Mouse (Mus musculus): ENCODE data around the gene Gmds. TPM values are rescaled to one million over a fixed set of nuclear protein-coding genes. Genes with fewer than 3 reads are reported as not detected.

The Gmds gene
- polyA plus RNA-seq, 1 experiment from 2014 or later = 133 TPM

DNA sequence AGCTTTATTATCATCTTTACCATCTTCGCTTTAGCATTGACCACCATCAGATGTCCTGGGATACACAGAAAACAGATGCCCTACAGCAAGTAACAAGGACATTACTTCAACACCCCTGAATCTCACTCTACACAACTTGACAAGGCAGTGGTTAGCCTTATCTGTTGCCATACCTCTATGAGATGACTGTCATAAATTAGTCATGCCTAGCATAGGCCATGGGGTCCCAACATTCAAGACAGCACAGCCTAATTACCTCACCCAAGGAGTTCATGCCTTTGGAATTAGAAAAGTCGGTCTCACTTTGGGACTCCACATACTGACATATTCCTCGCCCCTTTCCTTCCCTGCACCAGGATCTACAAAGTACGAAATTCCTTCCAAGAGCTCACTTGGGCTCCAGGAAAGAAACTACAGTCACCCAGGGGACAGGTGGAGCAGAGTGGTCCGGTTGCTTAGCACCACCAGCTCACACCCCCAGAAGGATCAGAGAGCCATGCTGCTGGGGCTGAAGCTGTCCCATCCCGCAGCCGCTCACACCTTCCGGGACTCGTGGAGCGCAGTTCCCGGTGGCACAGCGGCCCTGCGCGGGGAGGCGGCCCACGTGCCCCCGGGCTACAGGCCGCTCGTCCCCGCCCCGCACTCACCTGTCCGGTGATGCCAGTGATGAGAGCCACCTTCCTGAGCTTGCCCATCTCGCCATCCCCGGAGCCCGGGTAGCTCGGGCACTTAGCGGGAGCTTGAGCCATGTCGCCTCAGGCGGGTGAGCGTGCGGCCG is 616 bp downstream of the Gmds start:
- Histone ChIP-seq H3K27ac (ENCODE audit: low read depth) (peak overlapping the region; percentile 54), H3K9ac (ENCODE audit: low read length) (peak overlapping the region; percentile 71), H3K36me3 (ENCODE audit: control insufficient read depth, insufficient read depth, low read length) (no peaks in the 10 kb centered on the region), H3K27me3 (replicated peaks; ENCODE audit: control insufficient read depth, insufficient read depth, low read length) (no peaks in the 10 kb centered on the region), H3K4me3 (ENCODE audit: low read depth, low read length) (peak overlapping the region; percentile 82), H3K9me3 (ENCODE audit: control insufficient read depth, low read length) (no peaks in the 10 kb centered on the region), H3K4me2 (ENCODE audit: low read length) (peak overlapping the region; percentile 94), H3K4me1 (replicated peaks; ENCODE audit: control insufficient read depth, insufficient read depth, low read length) (peaks cover 2% of the 10 kb centered on the region; the same call in 1 of the 2 replicates)
- 6% methylated on average over 32 of the region's 32 CpGs for WGBS
- ATAC-seq (replicated peaks; ENCODE audit: low FRiP score, low TSS enrichment, low read depth) (peak; percentile 73), DNase-seq (ENCODE audit: low spot score) (no peak)

DNA sequence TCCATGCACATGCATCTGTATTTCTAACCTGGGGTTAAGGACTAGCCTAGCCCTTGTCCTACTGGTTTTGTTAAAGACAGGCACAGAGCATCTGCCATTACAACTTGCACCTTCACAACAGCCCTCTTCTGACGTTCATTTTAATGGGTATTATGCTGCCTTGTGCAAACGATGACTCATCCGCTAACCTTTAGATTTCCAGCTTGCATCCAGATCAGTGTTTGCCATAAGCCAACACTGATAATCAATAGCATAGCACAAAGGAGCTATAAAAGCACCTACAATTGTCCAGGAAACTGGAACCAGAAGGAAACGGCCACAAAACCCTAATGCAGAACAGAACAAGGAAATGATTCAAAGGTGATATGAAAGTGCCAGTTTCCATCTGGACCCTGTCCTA is 20.2 kb downstream of the Gmds start:
- Histone ChIP-seq H3K4me3 (ENCODE audit: low read depth, low read length) (no peak overlapping the region), H3K36me3 (ENCODE audit: control insufficient read depth, insufficient read depth, low read length) (no peaks in the 10 kb centered on the region), H3K4me1 (replicated peaks; ENCODE audit: control insufficient read depth, insufficient read depth, low read length) (no peaks in the 10 kb centered on the region), H3K27ac (ENCODE audit: low read depth) (no peak overlapping the region), H3K9ac (ENCODE audit: low read length) (no peak overlapping the region), H3K9me3 (ENCODE audit: control insufficient read depth, low read length) (no peaks in the 10 kb centered on the region), H3K4me2 (ENCODE audit: low read length) (no peak overlapping the region), H3K27me3 (replicated peaks; ENCODE audit: control insufficient read depth, insufficient read depth, low read length) (no peaks in the 10 kb centered on the region)
- no peak for DNase-seq (ENCODE audit: low spot score)
- ATAC-seq (replicated peaks; ENCODE audit: low FRiP score, low TSS enrichment, low read depth) = peak; percentile 60
- 60% methylated on average over 4 of the region's 4 CpGs for WGBS

DNA sequence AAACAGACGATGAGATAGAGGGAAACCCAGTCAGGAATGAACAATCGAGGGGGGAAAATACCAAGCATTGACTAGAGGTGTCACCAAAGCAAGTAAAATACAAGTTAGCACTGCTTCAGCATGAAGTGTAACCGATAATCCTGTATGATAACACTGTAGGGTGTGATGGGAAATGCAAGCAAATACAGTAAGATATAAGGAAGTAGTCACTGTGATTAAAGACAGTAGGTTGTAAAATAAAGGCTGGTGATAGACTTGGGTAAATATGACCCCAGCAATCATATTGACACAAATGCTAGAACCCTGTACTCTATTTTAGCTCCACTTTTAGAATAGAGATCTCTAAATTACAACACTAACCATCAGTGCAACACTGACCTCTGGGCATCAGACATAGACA is 21.2 kb downstream of the Gmds start:
- no peak overlapping the region for H3K4me2 ChIP-seq (ENCODE audit: low read length)
- ATAC-seq (replicated peaks; ENCODE audit: low FRiP score, low TSS enrichment, low read depth) (no peak; the same call in 1 of the 2 replicates), DNase-seq (ENCODE audit: low spot score) (no peak)
- H3K4me3 ChIP-seq (ENCODE audit: low read depth, low read length) = no peak overlapping the region
- H3K27ac ChIP-seq (ENCODE audit: low read depth) = no peak overlapping the region
- no peaks in the 10 kb centered on the region for H3K4me1 ChIP-seq (replicated peaks; ENCODE audit: control insufficient read depth, insufficient read depth, low read length)
- H3K36me3 ChIP-seq (ENCODE audit: control insufficient read depth, insufficient read depth, low read length) = no peaks in the 10 kb centered on the region
- H3K27me3 ChIP-seq (replicated peaks; ENCODE audit: control insufficient read depth, insufficient read depth, low read length) = no peaks in the 10 kb centered on the region
- H3K9me3 ChIP-seq (ENCODE audit: control insufficient read depth, low read length) = no peaks in the 10 kb centered on the region
- WGBS = 67% methylated on average over 3 of the region's 3 CpGs
- H3K9ac ChIP-seq (ENCODE audit: low read length) = no peak overlapping the region

DNA sequence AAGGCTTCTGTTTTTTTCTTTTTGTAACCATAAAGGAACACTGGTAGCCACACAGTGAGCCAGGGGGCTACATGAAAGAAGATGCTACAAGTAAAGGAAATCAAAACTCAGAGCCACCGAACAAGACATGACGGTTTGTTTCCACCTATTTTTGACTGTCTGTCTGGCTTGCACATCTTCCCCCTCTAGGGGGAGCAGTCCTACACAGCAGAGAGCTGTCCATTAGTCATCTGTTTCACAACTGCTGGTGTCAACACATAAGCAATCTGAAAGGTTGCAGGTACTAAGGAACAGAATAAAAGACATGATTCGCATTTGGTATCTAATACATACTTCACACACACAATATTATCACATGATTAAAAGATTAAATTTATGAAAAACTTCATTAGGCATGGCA is 25.9 kb downstream of the Gmds start:
- H3K27me3 ChIP-seq (replicated peaks; ENCODE audit: control insufficient read depth, insufficient read depth, low read length) = no peaks in the 10 kb centered on the region
- no peak overlapping the region for H3K27ac ChIP-seq (ENCODE audit: low read depth)
- no peak overlapping the region for H3K9ac ChIP-seq (ENCODE audit: low read length)
- no peaks in the 10 kb centered on the region for H3K36me3 ChIP-seq (ENCODE audit: control insufficient read depth, insufficient read depth, low read length)
- H3K4me1 ChIP-seq (replicated peaks; ENCODE audit: control insufficient read depth, insufficient read depth, low read length) = no peaks in the 10 kb centered on the region
- no peak for ATAC-seq (replicated peaks; ENCODE audit: low FRiP score, low TSS enrichment, low read depth)
- no peaks in the 10 kb centered on the region for H3K9me3 ChIP-seq (ENCODE audit: control insufficient read depth, low read length)
- DNase-seq (ENCODE audit: low spot score) = no peak
- WGBS = 79% methylated on average over 3 of the region's 3 CpGs
- no peak overlapping the region for H3K4me2 ChIP-seq (ENCODE audit: low read length)
- no peak overlapping the region for H3K4me3 ChIP-seq (ENCODE audit: low read depth, low read length)

DNA sequence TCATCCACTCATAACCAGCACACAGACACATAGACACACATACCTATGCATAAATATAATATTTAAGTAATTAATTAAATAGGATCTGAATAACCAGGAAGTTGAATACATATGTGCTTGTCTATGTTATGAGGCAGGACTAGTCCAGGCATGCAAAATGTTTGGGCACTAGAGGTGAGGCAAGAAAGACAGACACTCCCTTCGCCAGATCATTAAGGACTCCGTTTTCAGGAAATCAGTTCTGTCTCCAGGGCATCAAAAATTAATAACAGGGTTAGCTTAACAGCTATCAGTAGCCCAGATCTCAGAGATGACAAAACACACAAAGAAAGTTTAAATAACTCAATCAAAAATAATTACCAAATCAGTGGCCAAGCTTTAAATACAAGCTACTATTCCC is 27.1 kb downstream of the Gmds start:
- H3K4me1 ChIP-seq (replicated peaks; ENCODE audit: control insufficient read depth, insufficient read depth, low read length) = no peaks in the 10 kb centered on the region
- no peak overlapping the region for H3K4me3 ChIP-seq (ENCODE audit: low read depth, low read length)
- no peaks in the 10 kb centered on the region for H3K36me3 ChIP-seq (ENCODE audit: control insufficient read depth, insufficient read depth, low read length)
- no peak overlapping the region for H3K27ac ChIP-seq (ENCODE audit: low read depth)
- ATAC-seq (replicated peaks; ENCODE audit: low FRiP score, low TSS enrichment, low read depth) (no peak), DNase-seq (ENCODE audit: low spot score) (no peak)
- no peak overlapping the region for H3K4me2 ChIP-seq (ENCODE audit: low read length)
- 82% methylated on average over 2 of the region's 2 CpGs for WGBS
- no peak overlapping the region for H3K9ac ChIP-seq (ENCODE audit: low read length)
- no peaks in the 10 kb centered on the region for H3K9me3 ChIP-seq (ENCODE audit: control insufficient read depth, low read length)
- H3K27me3 ChIP-seq (replicated peaks; ENCODE audit: control insufficient read depth, insufficient read depth, low read length) = no peaks in the 10 kb centered on the region

DNA sequence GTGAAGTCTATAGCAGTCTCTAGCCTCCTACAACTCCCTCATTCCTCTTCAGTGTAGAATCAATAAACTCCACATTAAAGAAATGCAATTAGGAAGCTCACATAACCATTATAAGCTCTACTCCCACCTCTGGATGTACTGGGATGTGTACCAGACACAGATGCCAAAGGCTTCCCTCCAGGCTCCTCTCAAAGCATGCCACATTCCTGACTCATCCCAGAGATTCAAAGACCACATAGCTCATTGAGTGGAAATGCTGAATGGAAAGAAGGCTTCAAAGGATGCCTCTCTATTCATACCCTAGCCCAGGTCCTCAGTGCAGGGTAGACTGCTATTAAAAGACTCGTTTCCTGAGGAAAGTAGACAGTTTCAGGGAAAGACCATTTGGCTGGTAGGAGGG is 40.1 kb downstream of the Gmds start:
- H3K27me3 ChIP-seq (replicated peaks; ENCODE audit: control insufficient read depth, insufficient read depth, low read length) = no peaks in the 10 kb centered on the region
- H3K4me3 ChIP-seq (ENCODE audit: low read depth, low read length) = no peak overlapping the region
- H3K9ac ChIP-seq (ENCODE audit: low read length) = no peak overlapping the region
- ATAC-seq (replicated peaks; ENCODE audit: low FRiP score, low TSS enrichment, low read depth) = no peak
- DNase-seq (ENCODE audit: low spot score) = no peak
- WGBS = 32% methylated on average over 1 of the region's 1 CpGs
- no peaks in the 10 kb centered on the region for H3K9me3 ChIP-seq (ENCODE audit: control insufficient read depth, low read length)
- no peak overlapping the region for H3K27ac ChIP-seq (ENCODE audit: low read depth)
- H3K4me2 ChIP-seq (ENCODE audit: low read length) = no peak overlapping the region
- H3K36me3 ChIP-seq (ENCODE audit: control insufficient read depth, insufficient read depth, low read length) = no peaks in the 10 kb centered on the region
- no peaks in the 10 kb centered on the region for H3K4me1 ChIP-seq (replicated peaks; ENCODE audit: control insufficient read depth, insufficient read depth, low read length)

DNA sequence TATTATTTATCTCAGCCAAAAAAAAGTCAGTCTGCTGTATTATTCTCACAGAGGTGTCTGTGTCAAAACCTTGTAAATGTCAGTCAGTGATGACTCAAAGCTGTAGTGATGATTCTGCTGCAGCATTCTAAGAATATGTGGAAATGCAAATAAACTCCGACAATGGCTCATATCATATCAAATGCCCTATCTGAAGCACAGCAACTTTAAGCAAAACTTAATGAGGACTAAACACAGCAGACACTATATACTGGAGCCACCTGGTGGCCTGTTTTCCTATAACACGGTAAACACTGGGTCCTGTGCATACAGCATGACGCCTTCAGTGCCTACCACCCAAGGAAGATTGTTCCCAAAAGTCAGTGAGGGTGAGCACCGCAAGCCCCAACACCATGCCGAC is 41.1 kb downstream of the Gmds start:
- H3K4me2 ChIP-seq (ENCODE audit: low read length) = no peak overlapping the region
- no peak overlapping the region for H3K4me3 ChIP-seq (ENCODE audit: low read depth, low read length)
- H3K27ac ChIP-seq (ENCODE audit: low read depth) = no peak overlapping the region
- H3K27me3 ChIP-seq (replicated peaks; ENCODE audit: control insufficient read depth, insufficient read depth, low read length) = no peaks in the 10 kb centered on the region
- H3K9ac ChIP-seq (ENCODE audit: low read length) = no peak overlapping the region
- DNase-seq (ENCODE audit: low spot score) (no peak), ATAC-seq (replicated peaks; ENCODE audit: low FRiP score, low TSS enrichment, low read depth) (no peak)
- H3K4me1 ChIP-seq (replicated peaks; ENCODE audit: control insufficient read depth, insufficient read depth, low read length) = no peaks in the 10 kb centered on the region
- H3K9me3 ChIP-seq (ENCODE audit: control insufficient read depth, low read length) = no peaks in the 10 kb centered on the region
- WGBS = 53% methylated on average over 5 of the region's 5 CpGs
- no peaks in the 10 kb centered on the region for H3K36me3 ChIP-seq (ENCODE audit: control insufficient read depth, insufficient read depth, low read length)

DNA sequence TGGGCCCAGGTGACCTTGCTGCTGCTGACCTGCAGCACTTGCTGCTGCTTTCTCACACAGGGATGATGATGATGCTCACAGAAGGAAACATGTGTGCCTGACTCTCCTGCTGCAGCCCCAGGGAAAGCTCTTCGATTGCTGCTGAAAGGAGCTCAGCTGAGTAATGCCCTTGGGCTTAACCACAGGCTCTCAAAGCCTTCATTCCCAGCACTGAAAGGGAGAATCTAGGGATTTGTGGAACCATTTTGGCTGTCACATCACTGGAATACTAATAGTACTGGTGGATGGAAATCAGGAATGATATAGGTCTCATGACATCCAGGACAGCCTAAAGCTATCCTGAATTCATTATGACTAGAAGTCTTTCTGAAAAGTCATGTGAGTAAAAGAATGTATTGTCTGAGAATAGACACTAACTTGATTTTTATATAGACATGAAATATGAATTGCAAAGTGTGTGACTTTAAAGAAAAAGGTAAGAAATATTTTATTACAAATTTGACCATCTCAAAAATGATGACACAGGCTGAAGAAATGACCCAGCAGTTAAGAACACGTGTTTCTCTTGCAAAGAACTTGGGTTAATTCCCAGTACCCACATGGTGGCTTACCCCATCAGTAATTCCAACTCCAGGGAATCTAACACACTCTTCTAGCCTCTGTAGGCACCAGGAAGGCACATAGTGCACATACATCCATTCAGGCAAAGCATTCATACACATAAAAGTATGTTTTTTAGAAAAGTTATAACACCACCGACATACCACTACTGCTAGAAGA is 43.9 kb downstream of the Gmds start:
- WGBS = 68% methylated on average over 3 of the region's 3 CpGs
- no peaks in the 10 kb centered on the region for H3K36me3 ChIP-seq (ENCODE audit: control insufficient read depth, insufficient read depth, low read length)
- ATAC-seq (replicated peaks; ENCODE audit: low FRiP score, low TSS enrichment, low read depth) = no peak

More for the DNA sequence above, 43.9 kb downstream of the Gmds start:
- H3K9ac ChIP-seq (ENCODE audit: low read length) = no peak overlapping the region
- no peak for DNase-seq (ENCODE audit: low spot score)
- H3K9me3 ChIP-seq (ENCODE audit: control insufficient read depth, low read length) = no peaks in the 10 kb centered on the region
- H3K27ac ChIP-seq (ENCODE audit: low read depth) = no peak overlapping the region
- H3K4me2 ChIP-seq (ENCODE audit: low read length) = no peak overlapping the region
- no peaks in the 10 kb centered on the region for H3K27me3 ChIP-seq (replicated peaks; ENCODE audit: control insufficient read depth, insufficient read depth, low read length)
- H3K4me1 ChIP-seq (replicated peaks; ENCODE audit: control insufficient read depth, insufficient read depth, low read length) = no peaks in the 10 kb centered on the region
- no peak overlapping the region for H3K4me3 ChIP-seq (ENCODE audit: low read depth, low read length)
